Mouse (Mus musculus) c-Kit-positive CD71-positive TER-119-negative erythroid progenitor cells, embryonic 14.5 days (primary cell): ENCODE data around the gene Slc2a1.
A peak's percentile ranks its signal among the peaks of the same experiment; 100 is the strongest.

Source experiments
- DNase-seq: peaks from one replicate; pipeline ENCODE4 v3.0.0-alpha.2; 2013; ENCODE audit warnings: low read depth

The Slc2a1 gene

GRCm38 (mm10) chr4:119098216-119099210 lies 10.0 kb upstream of the Slc2a1 start:
- DNase-seq = no peak

- no peak for DNase-seq
Measured at GRCm38 (mm10) chr4:119101392-119101791, 7.1 kb upstream of the Slc2a1 start.

GRCm38 (mm10) chr4:119102350-119103126 lies 6.0 kb upstream of the Slc2a1 start:
- DNase-seq = no peak

GRCm38 (mm10) chr4:119104847-119105246 lies 3.7 kb upstream of the Slc2a1 start:
- no peak for DNase-seq

GRCm38 (mm10) chr4:119105704-119106103 lies 2.8 kb upstream of the Slc2a1 start:
- DNase-seq = peak; percentile 61

GRCm38 (mm10) chr4:119107867-119108266 lies 644 bp upstream of the Slc2a1 start:
- no peak for DNase-seq

GRCm38 (mm10) chr4:119109640-119110039 lies 1.1 kb downstream of the Slc2a1 start:
- DNase-seq = no peak

GRCm38 (mm10) chr4:119110512-119110911 lies 2.0 kb downstream of the Slc2a1 start:
- no peak for DNase-seq

- no peak for DNase-seq
Measured at GRCm38 (mm10) chr4:119111410-119111809, 2.9 kb downstream of the Slc2a1 start.

GRCm38 (mm10) chr4:119112256-119112885 lies 3.9 kb downstream of the Slc2a1 start:
- DNase-seq = no peak

GRCm38 (mm10) chr4:119115611-119116070 lies 7.1 kb downstream of the Slc2a1 start:
- DNase-seq = no peak

- DNase-seq = no peak
Measured at GRCm38 (mm10) chr4:119116336-119116735, 7.8 kb downstream of the Slc2a1 start.

- DNase-seq = no peak
Measured at GRCm38 (mm10) chr4:119117571-119117970, 9.1 kb downstream of the Slc2a1 start.

- DNase-seq = no peak
Measured at GRCm38 (mm10) chr4:119118659-119119077, 10.2 kb downstream of the Slc2a1 start.

- no peak for DNase-seq
Measured at GRCm38 (mm10) chr4:119119354-119119753, 10.8 kb downstream of the Slc2a1 start.

GRCm38 (mm10) chr4:119120095-119120494 lies 11.6 kb downstream of the Slc2a1 start:
- DNase-seq = no peak

GRCm38 (mm10) chr4:119121249-119121648 lies 12.7 kb downstream of the Slc2a1 start:
- DNase-seq = no peak

GRCm38 (mm10) chr4:119124771-119125273 lies 16.3 kb downstream of the Slc2a1 start:
- no peak for DNase-seq

GRCm38 (mm10) chr4:119125577-119126270 lies 17.2 kb downstream of the Slc2a1 start:
- no peak for DNase-seq

GRCm38 (mm10) chr4:119127229-119127628 lies 18.7 kb downstream of the Slc2a1 start:
- DNase-seq = no peak

- DNase-seq = no peak
Measured at GRCm38 (mm10) chr4:119128547-119128946, 20.0 kb downstream of the Slc2a1 start.
